Mouse (Mus musculus): ENCODE measurements at regions not wholly inside any gene's neighbourhood (a gene's known extent, or its start where the extent isn't known, plus 50 kb on each side); places are given as distances from the start of the nearest gene placed in this dataset.
A peak's percentile ranks its signal among the peaks of the same experiment; 100 is the strongest.

DNA sequence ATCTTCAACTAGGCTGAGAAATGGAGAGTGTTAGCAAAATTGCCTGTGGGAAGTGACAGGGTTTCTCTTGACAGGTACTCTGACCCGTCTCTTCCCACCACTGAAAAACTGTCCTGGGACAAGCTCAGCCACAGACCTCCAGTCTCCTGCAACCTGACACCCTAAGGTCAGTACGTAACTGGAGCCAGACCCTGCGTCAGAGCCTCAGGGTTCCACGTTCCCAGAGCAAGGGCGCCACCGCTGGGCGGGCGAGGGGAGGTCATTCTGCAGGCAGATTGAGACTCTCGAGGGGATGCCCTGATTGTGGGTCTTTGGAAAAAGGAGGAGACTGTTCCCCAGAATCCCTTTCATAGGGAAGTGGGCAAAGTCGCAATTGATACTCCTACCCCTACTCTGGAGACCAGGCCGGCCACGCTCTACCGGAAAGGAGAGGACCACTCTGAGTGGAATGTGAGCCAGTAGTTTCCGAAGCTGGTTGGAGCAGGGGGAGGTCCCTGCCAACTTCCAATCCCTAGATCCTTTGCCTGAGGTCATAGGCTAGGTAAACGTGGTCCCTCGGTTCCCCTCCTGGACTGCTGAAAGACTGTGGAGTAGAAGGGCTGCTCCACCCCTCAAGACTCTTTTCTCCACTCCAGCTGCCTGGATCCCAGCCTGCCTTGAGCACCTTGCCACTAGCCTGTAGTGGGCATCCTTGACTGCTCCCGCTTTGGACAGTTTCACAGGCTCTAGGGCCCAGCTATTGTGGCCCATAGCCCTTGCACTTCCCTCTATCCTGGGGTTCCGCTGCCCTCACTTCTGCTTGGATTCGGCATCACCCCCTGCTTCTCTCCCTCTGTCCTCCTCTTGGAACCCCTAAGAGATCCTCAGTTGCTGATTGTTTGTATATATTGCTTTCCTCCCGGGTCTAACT lies 61.0 kb upstream of the Lpcat1 start:
- no peaks in the 10 kb centered on the region for H3K9me3 ChIP-seq (ENCODE audit: control insufficient read depth, low read length)
- no peaks in the 10 kb centered on the region for H3K36me3 ChIP-seq (ENCODE audit: control insufficient read depth, insufficient read depth, low read length)
- peak overlapping the region; percentile 18; the same call in 1 of the 2 replicates for H3K9ac ChIP-seq (ENCODE audit: low read length)
- no peak overlapping the region for H3K27ac ChIP-seq (ENCODE audit: low read depth, low read length)
- DNase-seq (ENCODE audit: low spot score) (peak; percentile 77), ATAC-seq (ENCODE audit: insufficient read depth, low FRiP score, low TSS enrichment) (no peak)
- no peak overlapping the region for H3K4me3 ChIP-seq (ENCODE audit: low read depth, low read length)
- 20% methylated on average over 20 of the region's 20 CpGs for WGBS
- peaks cover 3% of the 10 kb centered on the region; the same call in 1 of the 2 replicates for H3K4me1 ChIP-seq (ENCODE audit: control insufficient read depth, insufficient read depth, low read length)
- 0 out of 2 replicates have a peak overlapping the region, but pooled peaks have one; percentile 14 for H3K4me2 ChIP-seq (ENCODE audit: low read depth)
- H3K27me3 ChIP-seq (ENCODE audit: control insufficient read depth, insufficient read depth, low read length): no peaks in the 10 kb centered on the region

DNA sequence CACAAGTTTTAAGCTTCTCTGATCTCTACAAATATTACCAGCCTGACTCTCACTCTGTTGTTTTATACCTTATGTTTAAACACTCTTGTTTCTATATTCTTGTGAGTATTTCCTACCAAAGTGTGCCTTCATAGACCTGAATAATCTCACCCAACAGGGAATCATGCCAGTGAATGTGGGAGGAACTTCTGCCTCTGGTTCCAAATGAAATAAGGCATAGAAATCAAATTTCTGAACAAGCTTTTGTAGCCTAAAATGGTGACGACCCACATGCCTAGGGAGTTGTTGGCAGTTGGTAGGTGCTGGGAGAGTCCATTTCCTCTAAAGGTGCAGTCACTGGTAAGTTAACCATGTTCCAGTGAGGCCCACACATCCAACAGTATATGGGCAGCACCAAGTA lies 66.1 kb upstream of the Lpcat1 start:
- ATAC-seq (ENCODE audit: insufficient read depth, low FRiP score, low TSS enrichment) (no peak), DNase-seq (ENCODE audit: low spot score) (no peak)
- Histone ChIP-seq H3K9me3 (ENCODE audit: control insufficient read depth, low read length) (no peaks in the 10 kb centered on the region), H3K27ac (ENCODE audit: low read depth, low read length) (no peak overlapping the region), H3K4me2 (ENCODE audit: low read depth) (no peak overlapping the region), H3K4me1 (ENCODE audit: control insufficient read depth, insufficient read depth, low read length) (peaks cover 3% of the 10 kb centered on the region; the same call in 1 of the 2 replicates), H3K27me3 (ENCODE audit: control insufficient read depth, insufficient read depth, low read length) (no peaks in the 10 kb centered on the region), H3K4me3 (ENCODE audit: low read depth, low read length) (no peak overlapping the region), H3K9ac (ENCODE audit: low read length) (no peak overlapping the region), H3K36me3 (ENCODE audit: control insufficient read depth, insufficient read depth, low read length) (no peaks in the 10 kb centered on the region)
- 93% methylated on average over 1 of the region's 1 CpGs for WGBS

- no peak overlapping the region for H3K4me2 ChIP-seq (ENCODE audit: low read depth)
- no peak for DNase-seq (ENCODE audit: low spot score)
- no peaks in the 10 kb centered on the region for H3K9me3 ChIP-seq (ENCODE audit: control insufficient read depth, low read length)
- 16% methylated on average over 4 of the region's 4 CpGs for WGBS
- H3K27me3 ChIP-seq (ENCODE audit: control insufficient read depth, insufficient read depth, low read length): no peaks in the 10 kb centered on the region
- H3K4me1 ChIP-seq (ENCODE audit: control insufficient read depth, insufficient read depth, low read length): no peaks in the 10 kb centered on the region
- H3K9ac ChIP-seq (ENCODE audit: low read length): no peak overlapping the region
- no peak overlapping the region for H3K4me3 ChIP-seq (ENCODE audit: low read depth, low read length)
- ATAC-seq (ENCODE audit: insufficient read depth, low FRiP score, low TSS enrichment): no peak
- H3K36me3 ChIP-seq (ENCODE audit: control insufficient read depth, insufficient read depth, low read length): no peaks in the 10 kb centered on the region
- no peak overlapping the region for H3K27ac ChIP-seq (ENCODE audit: low read depth, low read length)
These were observed 68.7 kb upstream of the Ndufs6 start for GRCm38 (mm10) chr13:73397033-73397432.

- Histone ChIP-seq H3K36me3 (ENCODE audit: control insufficient read depth, insufficient read depth, low read length) (no peaks in the 10 kb centered on the region), H3K4me3 (ENCODE audit: low read depth, low read length) (no peak overlapping the region), H3K4me1 (ENCODE audit: control insufficient read depth, insufficient read depth, low read length) (no peaks in the 10 kb centered on the region), H3K27me3 (ENCODE audit: control insufficient read depth, insufficient read depth, low read length) (no peaks in the 10 kb centered on the region), H3K9ac (ENCODE audit: low read length) (no peak overlapping the region), H3K4me2 (ENCODE audit: low read depth) (no peak overlapping the region), H3K9me3 (ENCODE audit: control insufficient read depth, low read length) (no peaks in the 10 kb centered on the region), H3K27ac (ENCODE audit: low read depth, low read length) (no peak overlapping the region)
- ATAC-seq (ENCODE audit: insufficient read depth, low FRiP score, low TSS enrichment) (no peak), DNase-seq (ENCODE audit: low spot score) (no peak)
- WGBS: 65% methylated on average over 7 of the region's 7 CpGs
These were observed 67.5 kb upstream of the Ndufs6 start for GRCm38 (mm10) chr13:73395856-73396255.

DNA sequence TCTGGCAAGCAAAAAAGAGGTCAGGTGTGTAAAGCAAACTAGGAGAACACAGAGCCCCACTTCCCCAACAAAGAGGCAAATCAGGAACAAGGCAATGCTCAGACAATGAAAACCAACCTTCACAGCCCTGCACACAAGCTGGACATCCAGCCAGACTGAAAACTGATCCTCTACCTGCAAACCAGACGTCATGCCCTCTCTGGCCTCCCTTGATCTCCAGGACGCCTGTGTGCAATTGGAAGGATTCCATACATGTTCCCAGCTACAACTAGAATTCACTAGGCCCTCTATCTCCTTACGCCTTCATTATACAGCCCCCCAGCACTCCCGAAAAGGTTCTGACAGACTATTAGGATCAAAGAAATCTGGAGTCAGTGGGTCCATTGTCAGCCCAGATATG lies 60.7 kb upstream of the Ndufs6 start:
- WGBS: 80% methylated on average over 4 of the region's 4 CpGs
- H3K4me1 ChIP-seq (ENCODE audit: control insufficient read depth, insufficient read depth, low read length): no peaks in the 10 kb centered on the region
- no peak overlapping the region for H3K27ac ChIP-seq (ENCODE audit: low read depth, low read length)
- H3K9me3 ChIP-seq (ENCODE audit: control insufficient read depth, low read length): no peaks in the 10 kb centered on the region
- no peak for ATAC-seq (ENCODE audit: insufficient read depth, low FRiP score, low TSS enrichment)
- no peak overlapping the region for H3K4me2 ChIP-seq (ENCODE audit: low read depth)
- DNase-seq (ENCODE audit: low spot score): no peak
- H3K9ac ChIP-seq (ENCODE audit: low read length): no peak overlapping the region
- no peak overlapping the region for H3K4me3 ChIP-seq (ENCODE audit: low read depth, low read length)
- H3K27me3 ChIP-seq (ENCODE audit: control insufficient read depth, insufficient read depth, low read length): no peaks in the 10 kb centered on the region
- no peaks in the 10 kb centered on the region for H3K36me3 ChIP-seq (ENCODE audit: control insufficient read depth, insufficient read depth, low read length)

GRCm38 (mm10) chr13:73383585-73383984 lies 55.2 kb upstream of the Ndufs6 start:
- ATAC-seq (ENCODE audit: insufficient read depth, low FRiP score, low TSS enrichment): no peak
- H3K9me3 ChIP-seq (ENCODE audit: control insufficient read depth, low read length): no peaks in the 10 kb centered on the region
- DNase-seq (ENCODE audit: low spot score): no peak
- no peak overlapping the region for H3K27ac ChIP-seq (ENCODE audit: low read depth, low read length)
- H3K4me3 ChIP-seq (ENCODE audit: low read depth, low read length): no peak overlapping the region
- H3K9ac ChIP-seq (ENCODE audit: low read length): no peak overlapping the region
- H3K4me1 ChIP-seq (ENCODE audit: control insufficient read depth, insufficient read depth, low read length): no peaks in the 10 kb centered on the region
- H3K4me2 ChIP-seq (ENCODE audit: low read depth): no peak overlapping the region
- H3K36me3 ChIP-seq (ENCODE audit: control insufficient read depth, insufficient read depth, low read length): no peaks in the 10 kb centered on the region
- WGBS: 72% methylated on average over 3 of the region's 3 CpGs
- no peaks in the 10 kb centered on the region for H3K27me3 ChIP-seq (ENCODE audit: control insufficient read depth, insufficient read depth, low read length)

Measured in neural tube, embryonic 11.5 days (tissue).